ENCODE assay signal across 23 mouse cellular contexts in the genomic region with DNA sequence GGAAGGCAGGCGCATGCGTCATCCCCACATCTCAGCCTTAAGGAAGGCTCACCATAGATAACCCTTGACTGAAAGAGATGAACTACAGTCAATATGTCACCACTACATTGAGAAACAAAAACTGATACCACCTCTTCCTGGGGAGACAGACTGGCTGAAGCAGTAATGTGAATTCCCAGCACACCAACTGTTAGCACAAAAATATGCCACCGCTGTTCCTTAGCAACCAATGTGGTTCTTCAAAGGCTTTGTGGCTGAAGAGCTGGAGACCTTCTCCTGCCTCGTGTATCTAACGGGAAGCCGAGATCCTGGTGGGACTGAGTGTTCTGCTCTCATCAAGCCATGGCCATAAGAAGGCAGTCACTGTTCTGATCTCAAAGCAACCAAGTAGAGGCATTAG.
"Had no signal": no experiment of that assay in that cellular context is flagged by ENCODE, and none has a peak within 500 bp of the region (broad histone marks: within the 10 kb centered on the region; RNA-seq: fewer than 3 reads in every experiment).

No protein-coding gene starts in this region.

- H3K36me3 ChIP-seq: hindbrain, embryonic 10.5 days; hindbrain, embryonic 12.5 days; intestine, embryonic 15.5 days; limb, embryonic 15.5 days; liver, embryonic 12.5 days had no signal

- H3K27ac ChIP-seq: gastrocnemius, adult 2 months; hindbrain, embryonic 10.5 days; hindbrain, embryonic 12.5 days; hindbrain, embryonic 14.5 days; intestine, embryonic 15.5 days; layer of hippocampus, adult 2 months; left cerebral cortex, adult 2 months; limb, embryonic 15.5 days; liver, embryonic 12.5 days; liver, embryonic 14.5 days had no signal

- H3K4me2 ChIP-seq: hindbrain, embryonic 12.5 days; hindbrain, embryonic 14.5 days; intestine, embryonic 15.5 days; limb, embryonic 15.5 days; liver, embryonic 12.5 days had no signal

- H3K4me3 ChIP-seq: gastrocnemius, adult 2 months; hindbrain, embryonic 10.5 days; hindbrain, embryonic 12.5 days; intestine, embryonic 15.5 days; layer of hippocampus, adult 2 months; left cerebral cortex, adult 2 months; limb, embryonic 15.5 days; liver, embryonic 12.5 days had no signal

- DNase-seq: gastrocnemius, adult 2 months; gastrocnemius, postnatal 10 days; gastrocnemius, postnatal 25 days; heart, adult 18-20 months; heart, postnatal 10 days; heart, postnatal 4 days; kidney, adult 18-20 months; kidney, adult 8-10 months; kidney, postnatal 10 days; kidney, postnatal 25 days; kidney, postnatal 4 days had no signal

- ATAC-seq: hindbrain, embryonic 16.5 days; inflammation-experienced regulatory T-cells, adult 6 months; intestine, embryonic 15.5 days; intestine, postnatal 0 days; liver, embryonic 12.5 days had no signal

- H3K4me1 ChIP-seq: intestine, embryonic 15.5 days; limb, embryonic 15.5 days; liver, embryonic 12.5 days had no signal

- H3K27me3 ChIP-seq: hindbrain, embryonic 12.5 days; intestine, embryonic 15.5 days; limb, embryonic 15.5 days; liver, embryonic 12.5 days had no signal

- H3K9ac ChIP-seq: hindbrain, embryonic 12.5 days; hindbrain, embryonic 14.5 days; intestine, embryonic 15.5 days; limb, embryonic 15.5 days; liver, embryonic 12.5 days; liver, embryonic 14.5 days had no signal

- H3K9me3 ChIP-seq: hindbrain, embryonic 12.5 days; intestine, embryonic 15.5 days; limb, embryonic 15.5 days had no signal
